Mouse (Mus musculus) Patski (cell line): ENCODE measurements around the gene Stpg3. TPM values are rescaled to one million over a fixed set of nuclear protein-coding genes. Genes with fewer than 3 reads are reported as not detected.

Experiments used
- ATAC-seq: fragments of 100-300 bp; one replicate; pipeline ENCODE4 v1.8.0; 2021
- CTCF ChIA-PET: fragments of 350-600 bp; sonication (Branson Sonifier 250); formaldehyde crosslinking; loops from one replicate; lab custom pipeline; 2022; ENCODE audit warnings: inconsistent platforms; lab: Charles Lee
- POLR2A ChIA-PET: fragments of 350-600 bp; sonication (Branson Sonifier 250); formaldehyde crosslinking; loops from one replicate; lab custom pipeline; 2022; ENCODE audit warnings: antibody characterized with exemption, inconsistent platforms; lab: Charles Lee
- DNase-seq: peaks from one replicate; pipeline ENCODE4 v3.0.0-alpha.2; 2011; ENCODE audit warnings: low read depth, low spot score
- H3K27me3 ChIP-seq: fragments of 371-371 bp; one replicate; pipeline ENCODE4 v1.5.1; 2021
- CTCF ChIP-seq: fragments of 100-300 bp; IDR thresholded peaks from one replicate; pipeline ENCODE4 v1.5.1; 2021
- in situ Hi-C: fragments of 300-500 bp; cut with MboI; formaldehyde crosslinking; loops from 3 replicates; pipeline ENCODE4 v1.11.1; 2018; ENCODE audit warnings: low pct_unique_long_range_greater_than_20kb, mixed read lengths
- polyA plus RNA-seq: library from polyadenylated mRNA; unstranded; gene quantifications from one replicate; pipeline ENCODE4 v1.2.3, GENCODE M21; 2021

Gene Stpg3
- polyA plus RNA-seq, 1 experiment from 2014 or later, result 0.06 TPM

DNA sequence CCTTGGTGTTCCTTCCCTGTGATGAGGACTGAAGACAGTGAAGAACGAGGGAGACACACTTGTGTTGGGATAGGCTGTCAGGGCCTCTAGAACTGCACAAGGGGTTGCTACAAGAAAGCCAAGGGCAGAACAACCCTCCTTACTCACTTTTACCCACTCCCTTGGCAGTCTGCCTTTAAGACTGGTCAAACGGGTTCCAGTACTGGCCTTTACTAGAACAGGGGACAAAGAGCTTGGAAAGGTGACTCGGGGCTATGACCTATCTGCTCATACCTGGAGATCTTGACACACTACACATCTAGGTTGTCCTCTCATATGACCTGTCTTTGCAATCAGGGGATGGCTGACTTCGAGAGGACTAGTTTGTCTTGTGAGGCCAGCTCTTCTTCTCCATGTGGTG lies 23.1 kb upstream of the Stpg3 start:
- TF ChIP-seq CTCF, result no peak
- ATAC-seq (no peak), DNase-seq (no peak)
- H3K27me3 ChIP-seq, result peaks cover 46% of the 10 kb centered on the region
- CTCF ChIA-PET, result interaction anchor here (2.0 kb wide), 1 partner anchor 9 kb away, joined by 12 read pairs; no protein-coding TSS in a partner anchor
- in situ Hi-C loops, result no loop called here
- POLR2A ChIA-PET, result no interaction called here

DNA sequence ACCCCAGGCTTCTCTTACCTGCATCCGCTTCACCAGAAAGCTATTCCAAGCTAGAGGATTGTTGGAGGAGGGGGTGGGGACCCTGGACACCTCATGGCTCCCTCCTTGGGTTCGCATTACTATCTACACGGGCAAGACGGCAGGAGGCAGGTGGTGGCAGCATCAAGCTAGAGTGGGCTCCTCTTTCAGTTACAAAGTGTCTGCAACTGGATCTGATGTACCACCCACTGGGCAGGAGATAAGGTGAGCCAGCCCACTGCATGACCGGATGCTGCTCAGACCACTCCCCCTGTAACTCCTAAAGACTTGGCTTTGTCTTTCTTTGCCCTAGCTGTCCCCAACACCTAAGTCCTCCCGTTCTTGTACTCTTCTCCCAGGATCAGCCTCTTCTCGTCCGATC lies 22.2 kb upstream of the Stpg3 start, which contains the start of gene Rnf224:
Rnf224 (minus strand) TSS at position 174 of the 400 bp plus-strand sequence.
- CTCF ChIA-PET, result interaction anchor here (2.0 kb wide), 1 partner anchor 8 kb away, joined by 12 read pairs; no protein-coding TSS in a partner anchor
- DNase-seq (no peak), ATAC-seq (no peak)
- in situ Hi-C loops, result no loop called here
- TF ChIP-seq CTCF, result no peak
- peaks cover 47% of the 10 kb centered on the region for H3K27me3 ChIP-seq
- POLR2A ChIA-PET, result interaction anchor here (0.7 kb wide), 1 partner anchor 16 kb away, joined by 3 read pairs; no protein-coding TSS in a partner anchor

DNA sequence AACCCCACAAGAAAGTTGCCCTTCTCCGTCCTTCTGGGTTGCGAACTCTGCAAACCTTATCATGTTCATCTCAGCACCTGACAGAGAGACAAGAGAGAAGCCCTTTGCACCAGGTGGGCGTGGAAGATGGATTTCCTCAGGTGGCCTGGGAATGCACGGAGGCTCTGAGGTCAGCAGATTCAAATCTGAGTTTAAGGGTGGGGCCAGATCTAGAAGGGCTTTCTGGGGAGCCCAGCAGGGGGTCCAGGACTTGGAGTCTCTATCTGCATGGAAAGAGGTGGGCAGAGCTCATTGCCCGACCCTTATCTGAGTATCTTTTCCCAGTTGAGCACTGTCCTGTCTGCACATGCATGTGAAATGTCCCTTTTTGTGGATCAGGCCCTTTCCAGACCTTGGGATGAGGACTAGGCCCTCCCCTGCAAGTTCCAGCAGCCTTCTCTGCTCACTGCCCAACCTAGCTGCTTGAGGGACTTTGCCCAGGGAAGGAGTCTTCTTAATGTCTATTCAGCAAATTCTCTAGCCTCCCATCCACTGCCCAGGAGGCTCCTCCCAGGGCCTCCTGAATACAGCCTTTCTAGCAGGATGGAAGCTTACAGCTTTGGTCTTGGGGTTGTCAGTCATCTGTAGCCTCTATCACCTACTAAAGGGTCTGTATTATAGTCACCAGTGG lies 20.2 kb upstream of the Stpg3 start:
- DNase-seq (no peak), ATAC-seq (no peak)
- ChIA-PET CTCF (interaction anchor here (0.8 kb wide), 1 partner anchor 13 kb away, joined by 4 read pairs; no protein-coding TSS in a partner anchor), POLR2A (no interaction called here)
- TF ChIP-seq CTCF, result no peak
- H3K27me3 ChIP-seq, result peaks cover 53% of the 10 kb centered on the region
- in situ Hi-C loops, result no loop called here

DNA sequence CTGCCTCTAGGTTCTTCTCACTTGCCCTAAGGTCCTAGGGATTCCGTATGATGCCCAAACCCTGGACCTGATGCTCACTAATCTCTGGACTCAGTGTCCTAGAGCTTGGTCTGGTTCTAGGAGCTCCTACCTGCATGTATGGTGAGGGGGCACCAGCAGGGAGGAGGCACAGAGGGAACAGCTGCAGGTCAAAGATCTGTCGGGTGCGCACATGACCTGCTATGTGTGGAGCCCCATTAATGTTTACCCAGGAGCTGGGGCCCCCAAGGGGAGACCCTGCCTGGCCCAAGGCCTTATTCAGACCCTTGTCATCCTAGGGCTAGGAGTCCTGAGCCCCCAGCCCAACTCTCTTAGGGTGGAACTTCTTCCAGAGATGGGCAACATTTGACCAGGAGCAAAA lies 19.6 kb upstream of the Stpg3 start, which contains the start of gene Slc34a3:
Slc34a3 (minus strand) TSS at position 315 of the 400 bp plus-strand sequence.
- H3K27me3 ChIP-seq, result peaks cover 53% of the 10 kb centered on the region
- CTCF ChIA-PET, result no interaction called here
- POLR2A ChIA-PET, result no interaction called here
- no peak for TF ChIP-seq CTCF
- in situ Hi-C loops, result no loop called here
- no peak for ATAC-seq
- no peak for DNase-seq

DNA sequence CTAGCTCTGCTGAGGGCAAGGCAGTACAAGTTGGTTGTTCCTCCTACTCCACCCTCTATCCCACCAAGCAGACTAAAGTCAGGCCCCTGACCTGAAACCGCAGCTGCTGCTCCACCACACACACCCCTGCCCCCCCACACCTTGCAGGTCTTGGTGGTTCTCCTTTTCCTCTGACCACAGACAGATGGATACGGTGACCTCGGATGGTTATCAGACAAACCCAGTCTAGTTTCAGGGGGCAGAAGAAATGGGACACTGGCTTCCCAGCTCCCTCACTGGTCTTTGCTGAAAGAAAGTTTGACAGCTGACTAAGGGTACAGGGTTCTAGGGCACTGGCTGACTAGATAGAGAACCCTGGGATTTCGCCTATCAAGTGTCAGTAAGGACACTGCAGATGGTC lies 19.0 kb upstream of the Stpg3 start:
- ATAC-seq (no peak), DNase-seq (no peak)
- in situ Hi-C loops, result no loop called here
- ChIA-PET CTCF (no interaction called here), POLR2A (no interaction called here)
- peaks cover 53% of the 10 kb centered on the region for H3K27me3 ChIP-seq
- TF ChIP-seq CTCF, result no peak

DNA sequence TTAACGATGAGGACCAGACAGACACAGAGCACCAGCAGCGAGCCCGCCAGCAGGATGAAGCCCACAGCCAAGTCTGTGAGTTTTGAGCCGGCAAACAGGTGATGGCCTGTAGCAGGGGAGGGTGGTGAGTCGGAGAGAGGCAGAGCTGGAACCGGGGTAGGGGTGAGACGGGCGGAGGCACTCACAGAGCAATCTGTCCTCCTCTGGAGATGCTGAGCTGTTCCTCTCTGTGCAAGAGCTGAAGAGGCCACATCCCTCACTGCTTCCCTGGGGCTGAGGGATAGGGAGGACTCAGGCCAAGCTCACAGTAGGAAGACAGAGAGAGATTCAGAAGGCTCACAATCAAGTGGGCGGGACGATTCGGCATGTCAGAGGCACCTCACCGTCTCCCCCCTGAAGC lies 16.6 kb upstream of the Stpg3 start:
- DNase-seq (no peak), ATAC-seq (no peak)
- H3K27me3 ChIP-seq, result peaks cover 43% of the 10 kb centered on the region
- ChIA-PET POLR2A (no interaction called here), CTCF (no interaction called here)
- no peak for TF ChIP-seq CTCF
- in situ Hi-C loops, result no loop called here

DNA sequence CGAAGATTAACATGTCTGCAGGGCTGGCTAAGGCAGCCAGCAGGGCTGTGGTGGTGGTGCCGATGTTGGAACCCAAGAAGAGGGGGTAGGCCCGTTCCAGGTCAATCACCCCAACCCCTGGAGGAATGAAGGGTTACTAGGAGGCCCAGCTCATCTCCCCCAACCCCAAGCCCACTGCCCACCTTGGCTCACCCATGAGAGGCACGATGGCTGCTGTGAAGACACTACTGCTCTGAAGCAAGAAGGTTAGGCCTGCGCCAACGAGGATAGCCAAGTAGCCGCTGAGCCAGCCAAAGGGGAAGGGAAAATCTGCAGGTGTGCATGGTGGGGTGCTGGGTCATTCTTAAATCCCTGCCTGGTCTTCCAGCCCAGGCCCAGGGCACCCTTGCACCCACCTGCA lies 16.1 kb upstream of the Stpg3 start:
- TF ChIP-seq CTCF, result no peak
- H3K27me3 ChIP-seq, result peaks cover 39% of the 10 kb centered on the region
- ChIA-PET CTCF (interaction anchor here (0.7 to 3.2 kb wide), 2 partner anchors 15 to 21 kb away, joined by 3 to 29 read pairs; partner anchors contain the start of gene AL732309.1), POLR2A (no interaction called here)
- ATAC-seq (no peak), DNase-seq (no peak)
- in situ Hi-C loops, result no loop called here

DNA sequence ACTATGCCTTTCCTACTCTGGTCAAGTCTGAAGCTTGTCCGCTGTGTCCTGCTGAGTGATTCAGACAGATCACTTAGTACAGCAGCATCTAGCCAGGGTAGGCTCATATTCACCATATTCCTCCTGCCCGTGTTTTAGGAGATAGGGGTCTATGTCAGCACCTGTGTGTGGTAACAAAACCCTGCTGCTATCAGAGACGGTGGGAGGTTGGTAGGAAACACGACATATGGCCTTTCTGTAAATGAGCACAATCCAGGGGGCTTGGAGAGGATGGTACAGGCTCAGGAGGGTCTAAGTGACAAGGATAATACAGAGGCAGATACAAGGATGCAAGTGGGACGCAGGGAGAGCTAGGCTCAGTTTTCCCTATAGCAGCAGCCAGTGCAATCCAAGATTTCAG lies 15.1 kb upstream of the Stpg3 start:
- ATAC-seq (no peak), DNase-seq (no peak)
- ChIA-PET POLR2A (no interaction called here), CTCF (interaction anchor here (0.7 to 3.4 kb wide), 7 partner anchors 8 to 63 kb away, joined by 3 to 34 read pairs (median 10); partner anchors contain the start of genes AL732309.1, Anapc2, Rnf224 and Ssna1)
- peaks cover 29% of the 10 kb centered on the region for H3K27me3 ChIP-seq
- in situ Hi-C loops, result no loop called here
- no peak for TF ChIP-seq CTCF

DNA sequence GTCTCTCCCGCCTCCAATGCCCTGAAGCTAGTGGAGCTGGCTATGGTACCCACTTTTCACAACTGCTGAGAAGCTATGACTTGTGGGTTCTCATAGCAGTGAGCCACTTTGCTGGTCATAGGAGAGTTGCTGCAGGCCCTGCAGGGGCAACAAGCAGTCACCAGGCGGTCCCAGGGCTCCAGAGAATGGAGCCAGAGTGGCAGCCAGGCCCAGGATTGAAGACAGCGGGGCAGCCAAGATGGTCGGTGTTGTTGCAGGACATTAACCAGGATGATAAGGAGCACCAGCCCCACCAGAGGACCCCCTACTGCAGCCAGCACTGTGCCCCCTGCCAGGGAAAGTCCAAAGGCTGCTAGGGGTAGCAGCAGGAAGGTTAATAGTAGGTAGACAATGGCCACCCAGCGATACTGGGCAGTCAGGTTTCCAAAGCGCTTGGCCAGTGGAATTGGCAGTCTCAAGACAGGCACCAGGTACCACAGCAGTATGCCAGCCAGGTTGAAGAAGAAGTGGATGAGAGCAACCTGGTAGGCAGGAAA lies 14.6 kb upstream of the Stpg3 start:
- POLR2A ChIA-PET, result no interaction called here
- no peak for DNase-seq
- CTCF ChIA-PET, result interaction anchor here (0.6 to 3.4 kb wide), 27 partner anchors 8 to 171 kb away, joined by 3 to 34 read pairs (median 7); partner anchors contain the start of genes AL732309.1, Anapc2, Nelfb and Rnf224
- H3K27me3 ChIP-seq, result peaks cover 24% of the 10 kb centered on the region
- no peak for ATAC-seq
- no peak for TF ChIP-seq CTCF
- in situ Hi-C loops, result no loop called here

DNA sequence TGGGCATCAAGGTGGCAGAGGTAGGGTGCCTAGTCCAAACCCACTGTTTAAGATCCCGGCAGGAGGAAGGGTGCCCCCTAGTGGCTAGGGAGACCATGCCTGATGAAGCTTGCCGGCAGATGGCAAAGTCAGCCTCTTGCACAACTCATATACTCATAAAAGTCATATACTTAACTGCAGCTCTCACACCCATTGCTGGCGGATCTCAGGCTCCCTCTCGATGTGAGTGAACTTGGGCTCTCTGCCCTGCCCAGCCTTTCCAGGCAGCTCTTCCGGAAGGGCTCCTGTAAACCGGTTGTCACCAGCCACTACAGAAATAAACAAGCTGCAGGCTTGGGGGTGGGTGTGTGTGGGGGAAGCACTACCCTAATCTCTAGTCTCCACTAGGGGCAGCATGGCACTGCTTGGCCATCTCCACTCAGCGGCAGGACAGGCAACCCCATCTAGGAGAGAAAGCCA lies 14.0 kb upstream of the Stpg3 start:
- TF ChIP-seq CTCF, result no peak

More for the DNA sequence above, 14.0 kb upstream of the Stpg3 start:
- peak; percentile 11 for ATAC-seq
- POLR2A ChIA-PET, result interaction anchor here (0.7 to 1.1 kb wide), 2 partner anchors 34 to 52 kb away, joined by 4 read pairs; no protein-coding TSS in a partner anchor
- peaks cover 20% of the 10 kb centered on the region for H3K27me3 ChIP-seq
- CTCF ChIA-PET, result interaction anchor here (0.6 to 3.4 kb wide), 30 partner anchors 8 to 250 kb away, joined by 3 to 34 read pairs (median 6); partner anchors contain the start of genes AL732309.1, Anapc2, Nelfb and Rnf224
- in situ Hi-C loops, result no loop called here
- peak; percentile 50 for DNase-seq
